Mouse (Mus musculus) erythroblast, embryonic 14.5 days (primary cell): Measurements from ENCODE around the gene Cstf3.

Experiments used
- GATA1 ChIP-seq: IDR thresholded peaks from 2 replicates; pipeline ENCODE4 v1.6.1; 2012; ENCODE audit warnings: low read length, inconsistent platforms, mixed read lengths
- TAL1 ChIP-seq: IDR thresholded peaks from 3 replicates; pipeline ENCODE4 v1.6.1; 2012; ENCODE audit warnings: low read length, inconsistent platforms, mixed read lengths

GRCm38 (mm10) chr2:104558938-104559337, 31.4 kb upstream of the Cstf3 start:
- TF ChIP-seq TAL1 (no peak), GATA1 (no peak)
